Mouse (Mus musculus): Measurements from ENCODE around the gene Slc22a16. TPM values are rescaled to one million over a fixed set of nuclear protein-coding genes. Genes with fewer than 3 reads are reported as not detected.
"Not testable (repeated sequence)": the region's sequence is repeated elsewhere in the genome, so short reads cannot be mapped to it uniquely, and the experiment has no call there.

Slc22a16 gene
- polyA plus RNA-seq, 1 experiment from 2014 or later = not detected

DNA sequence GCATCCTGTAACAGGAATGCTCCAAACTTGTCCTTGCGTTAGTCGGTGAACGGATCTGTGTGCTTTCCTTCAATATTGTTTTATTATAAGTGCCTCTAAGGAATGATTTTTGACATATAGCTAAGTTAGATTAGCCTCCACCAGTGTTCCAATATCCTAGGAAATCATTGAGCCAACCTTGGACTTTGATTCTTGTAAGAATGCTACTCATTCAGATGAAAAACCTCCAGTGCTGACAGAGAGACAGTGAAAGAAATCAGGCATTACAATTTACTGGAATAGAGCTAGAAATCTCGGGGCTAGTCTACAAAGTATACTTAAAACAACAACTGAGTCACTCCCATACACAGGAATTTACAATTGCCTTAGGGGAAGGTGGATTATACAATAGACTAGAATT lies 37.5 kb upstream of the Slc22a16 start:
- 91% methylated on average over 4 of the region's 4 CpGs for WGBS
- H3K27ac ChIP-seq; H3K9me3 ChIP-seq; DNase-seq (ENCODE audit: extremely low spot score, low spot score); H3K4me3 ChIP-seq; H3K36me3 ChIP-seq (replicated peaks); H3K27me3 ChIP-seq (ENCODE audit: poor library complexity, severe bottlenecking): not testable (repeated sequence)
- H3K4me1 ChIP-seq = peaks cover 15% of the 10 kb centered on the region; the same call in 1 of the 2 replicates

DNA sequence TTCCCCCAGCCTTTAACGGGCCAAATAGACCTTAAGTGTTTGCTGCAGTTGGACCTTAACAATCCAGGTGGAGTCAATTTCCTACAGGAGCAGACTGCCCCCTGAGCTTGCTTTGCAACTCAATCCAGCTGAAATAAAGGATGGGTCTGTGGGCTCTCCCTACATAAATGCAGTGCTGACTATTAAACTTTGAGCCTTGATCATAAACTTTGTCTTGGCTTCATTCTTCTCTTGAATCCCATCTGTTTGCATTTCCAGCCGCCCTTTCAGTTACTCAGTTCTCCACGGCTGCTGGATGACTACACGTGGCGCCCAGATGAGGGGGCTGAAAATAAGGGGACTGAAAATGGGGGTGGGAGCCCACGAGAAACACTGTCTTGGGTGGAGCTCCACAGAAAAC lies 28.8 kb upstream of the Slc22a16 start:
- no peaks in the 10 kb centered on the region for H3K36me3 ChIP-seq (replicated peaks)
- H3K4me1 ChIP-seq = no peaks in the 10 kb centered on the region
- no peak overlapping the region for H3K4me3 ChIP-seq
- H3K27ac ChIP-seq = no peak overlapping the region
- no peaks in the 10 kb centered on the region for H3K27me3 ChIP-seq (ENCODE audit: poor library complexity, severe bottlenecking)
- DNase-seq (ENCODE audit: extremely low spot score, low spot score) = no peak
- peaks cover 6% of the 10 kb centered on the region; the same call in 1 of the 2 replicates for H3K9me3 ChIP-seq
- 82% methylated on average over 6 of the region's 6 CpGs for WGBS

DNA sequence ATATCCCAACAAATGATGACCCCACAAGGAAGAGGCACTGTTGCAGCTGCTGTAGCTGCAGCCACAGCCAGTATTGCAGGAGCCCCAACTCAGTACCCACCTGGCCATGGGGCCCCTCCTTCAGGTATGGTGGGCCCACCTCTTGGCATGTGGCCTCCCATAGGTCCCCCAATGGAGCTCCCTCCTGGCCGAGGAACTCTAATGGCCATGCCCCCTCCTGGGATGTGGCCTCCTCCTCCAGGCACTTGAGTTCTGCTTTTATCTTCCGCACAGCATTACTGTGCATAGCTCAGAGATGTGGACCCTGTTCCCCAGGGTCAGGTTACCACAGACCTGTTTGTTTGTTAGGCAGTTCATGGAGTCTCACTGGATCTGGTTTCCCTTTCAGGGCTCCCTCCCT lies 20.8 kb upstream of the Slc22a16 start:
- H3K27me3 ChIP-seq (ENCODE audit: poor library complexity, severe bottlenecking) = no peaks in the 10 kb centered on the region
- H3K4me1 ChIP-seq = no peaks in the 10 kb centered on the region
- H3K27ac ChIP-seq = no peak overlapping the region
- H3K36me3 ChIP-seq (replicated peaks) = no peaks in the 10 kb centered on the region
- no peak for DNase-seq (ENCODE audit: extremely low spot score, low spot score)
- H3K4me3 ChIP-seq = no peak overlapping the region
- WGBS = 82% methylated on average over 2 of the region's 2 CpGs
- no peaks in the 10 kb centered on the region for H3K9me3 ChIP-seq

DNA sequence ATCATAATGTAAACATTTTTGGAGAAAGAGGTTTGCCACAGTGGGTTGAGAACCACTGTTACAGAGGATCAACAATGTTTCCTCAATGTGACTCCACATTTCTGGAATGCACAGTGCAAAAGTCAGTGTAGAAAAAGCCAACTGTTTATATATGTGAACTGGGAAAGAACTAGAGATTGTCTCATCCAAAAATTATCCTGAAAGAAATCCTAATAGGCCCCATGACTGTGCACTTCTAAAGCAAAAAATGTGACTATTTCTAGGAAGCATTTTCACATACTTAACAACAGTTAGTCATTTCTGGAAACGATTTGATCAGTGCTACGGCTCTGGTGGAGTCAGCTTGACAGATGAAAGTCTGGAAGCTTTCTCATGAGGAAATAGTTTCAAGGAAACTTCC lies 18.3 kb upstream of the Slc22a16 start:
- Histone ChIP-seq H3K9me3 (no peaks in the 10 kb centered on the region), H3K36me3 (replicated peaks) (no peaks in the 10 kb centered on the region), H3K4me3 (no peak overlapping the region), H3K4me1 (no peaks in the 10 kb centered on the region), H3K27ac (no peak overlapping the region), H3K27me3 (ENCODE audit: poor library complexity, severe bottlenecking) (no peaks in the 10 kb centered on the region)
- DNase-seq (ENCODE audit: extremely low spot score, low spot score) = no peak
- 88% methylated on average over 2 of the region's 2 CpGs for WGBS

DNA sequence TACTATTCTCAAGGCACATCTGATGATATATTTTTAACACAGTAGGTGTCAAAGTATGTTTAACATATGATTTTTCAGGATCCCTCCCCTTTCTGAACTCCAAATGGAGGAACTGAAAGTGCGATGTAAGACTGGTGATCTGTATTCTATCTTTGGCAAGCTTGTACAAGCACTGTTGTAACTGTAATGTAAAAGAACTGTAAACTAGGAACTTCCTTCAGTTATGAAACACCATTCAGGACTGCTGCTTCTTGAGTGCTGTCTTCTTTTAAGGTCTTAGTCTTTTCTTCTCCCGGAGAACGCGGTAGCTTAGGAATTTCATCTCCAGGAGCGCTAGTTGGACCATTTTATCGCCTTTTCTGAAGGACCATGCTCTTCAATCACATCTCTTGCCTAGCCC lies 4.4 kb upstream of the Slc22a16 start:
- not testable (repeated sequence) for H3K4me1 ChIP-seq; DNase-seq (ENCODE audit: extremely low spot score, low spot score); H3K27ac ChIP-seq; H3K36me3 ChIP-seq (replicated peaks); H3K4me3 ChIP-seq; H3K27me3 ChIP-seq (ENCODE audit: poor library complexity, severe bottlenecking)
- peaks cover 13% of the 10 kb centered on the region; the same call in 1 of the 2 replicates for H3K9me3 ChIP-seq
- WGBS = 96% methylated on average over 6 of the region's 6 CpGs

DNA sequence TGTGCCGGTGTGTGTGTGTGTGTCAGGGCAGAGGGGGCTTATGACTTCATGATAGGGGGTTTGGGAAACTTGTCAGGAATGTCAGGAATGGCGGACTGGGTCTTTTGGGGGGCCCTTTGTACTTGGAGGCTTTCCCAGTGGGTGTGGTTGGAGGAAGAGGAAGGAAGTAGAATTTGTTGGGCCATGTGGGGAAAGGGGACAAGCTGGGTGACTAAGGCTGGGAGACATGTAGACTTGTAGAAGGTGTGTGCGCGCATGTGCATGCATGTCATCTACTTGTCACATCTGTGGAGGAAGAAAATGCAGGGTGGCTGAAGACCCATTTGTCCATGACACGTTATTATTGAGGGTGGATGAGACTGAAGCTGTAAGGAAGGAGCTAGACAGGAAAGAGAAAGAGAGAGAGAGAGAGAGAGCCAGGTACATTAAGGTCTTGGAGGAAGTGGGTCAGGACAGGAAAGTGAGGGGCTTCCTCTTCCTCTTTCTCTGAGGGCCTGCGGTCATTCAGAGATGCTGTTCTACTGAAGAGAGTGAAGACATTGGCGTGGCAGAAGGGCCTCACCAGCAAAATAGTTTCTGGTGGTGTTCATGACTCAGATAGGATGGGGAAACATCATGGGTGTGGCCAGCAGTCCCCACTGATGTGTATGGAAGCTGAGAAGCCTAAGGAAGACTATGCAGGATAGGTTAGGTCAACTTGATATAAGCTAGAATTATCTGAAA lies 5.9 kb downstream of the Slc22a16 start:
- Histone ChIP-seq H3K36me3 (replicated peaks) (no peaks in the 10 kb centered on the region), H3K4me1 (no peaks in the 10 kb centered on the region), H3K27me3 (ENCODE audit: poor library complexity, severe bottlenecking) (no peaks in the 10 kb centered on the region), H3K27ac (no peak overlapping the region), H3K9me3 (no peaks in the 10 kb centered on the region), H3K4me3 (no peak overlapping the region)
- DNase-seq (ENCODE audit: extremely low spot score, low spot score) = no peak
- 89% methylated on average over 7 of the region's 7 CpGs for WGBS

DNA sequence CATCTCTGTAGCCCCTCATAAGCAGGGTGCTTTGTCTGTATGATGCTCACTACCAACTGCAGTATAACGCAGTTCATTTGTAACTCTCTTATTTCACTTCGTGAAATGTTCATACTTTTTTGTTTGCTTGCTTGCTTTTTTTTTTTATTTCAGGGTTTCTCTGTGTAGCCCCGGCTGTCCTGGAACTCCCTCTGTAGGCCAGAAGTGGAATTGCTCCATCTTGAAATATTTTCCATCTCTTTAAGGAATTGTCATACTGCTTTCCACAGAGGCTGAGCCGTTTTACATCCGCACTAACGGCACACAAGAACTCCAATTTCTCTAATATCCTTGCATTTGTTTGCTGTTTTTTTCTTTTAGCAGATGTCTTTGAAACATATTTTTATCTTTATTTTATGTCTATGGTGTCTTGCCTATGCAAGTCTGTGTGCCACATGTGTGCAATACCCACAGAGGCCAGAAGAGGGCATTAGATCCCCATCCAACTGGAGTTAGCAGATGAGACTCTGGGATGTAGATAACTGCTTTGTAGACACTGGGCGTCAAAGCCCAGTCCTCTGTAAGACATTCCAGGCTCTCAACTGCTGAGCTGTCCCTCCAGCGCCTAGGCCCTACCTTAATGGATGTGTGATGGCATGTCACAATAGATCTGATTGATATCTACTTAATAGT lies 13.6 kb downstream of the Slc22a16 start:
- H3K36me3 ChIP-seq (replicated peaks) = no peaks in the 10 kb centered on the region
- no peak overlapping the region for H3K4me3 ChIP-seq
- H3K9me3 ChIP-seq = no peaks in the 10 kb centered on the region
- no peaks in the 10 kb centered on the region for H3K27me3 ChIP-seq (ENCODE audit: poor library complexity, severe bottlenecking)
- H3K27ac ChIP-seq = no peak overlapping the region
- no peaks in the 10 kb centered on the region for H3K4me1 ChIP-seq
- whole genome bisulfite sequencing = 78% methylated on average over 8 of the region's 8 CpGs
- peak; percentile 25 for DNase-seq (ENCODE audit: extremely low spot score, low spot score)

DNA sequence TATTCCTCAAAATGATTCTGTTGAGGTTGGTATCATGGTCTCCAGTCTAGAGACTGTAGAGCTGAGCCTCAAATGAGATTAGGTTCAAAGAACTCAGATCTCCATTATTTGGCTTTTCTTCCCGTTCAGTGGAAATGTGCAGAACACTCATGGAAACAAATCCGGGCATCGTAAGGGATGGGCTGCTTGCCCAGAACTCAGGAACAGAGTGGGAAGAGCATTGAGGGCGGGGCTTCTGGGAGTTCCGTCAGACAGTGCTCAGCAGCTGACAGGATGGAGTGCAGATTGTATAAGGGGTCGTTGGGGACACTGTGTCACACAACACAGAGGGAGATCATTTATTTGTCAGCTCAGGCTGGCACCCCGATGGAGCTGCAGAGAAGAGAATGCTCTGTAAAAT lies 22.1 kb downstream of the Slc22a16 start:
- peak; percentile 11 for DNase-seq (ENCODE audit: extremely low spot score, low spot score)
- WGBS = 82% methylated on average over 7 of the region's 7 CpGs
- H3K4me3 ChIP-seq = no peak overlapping the region
- no peak overlapping the region for H3K27ac ChIP-seq
- H3K4me1 ChIP-seq = no peaks in the 10 kb centered on the region
- no peaks in the 10 kb centered on the region for H3K36me3 ChIP-seq (replicated peaks)
- H3K27me3 ChIP-seq (ENCODE audit: poor library complexity, severe bottlenecking) = no peaks in the 10 kb centered on the region
- H3K9me3 ChIP-seq = no peaks in the 10 kb centered on the region

DNA sequence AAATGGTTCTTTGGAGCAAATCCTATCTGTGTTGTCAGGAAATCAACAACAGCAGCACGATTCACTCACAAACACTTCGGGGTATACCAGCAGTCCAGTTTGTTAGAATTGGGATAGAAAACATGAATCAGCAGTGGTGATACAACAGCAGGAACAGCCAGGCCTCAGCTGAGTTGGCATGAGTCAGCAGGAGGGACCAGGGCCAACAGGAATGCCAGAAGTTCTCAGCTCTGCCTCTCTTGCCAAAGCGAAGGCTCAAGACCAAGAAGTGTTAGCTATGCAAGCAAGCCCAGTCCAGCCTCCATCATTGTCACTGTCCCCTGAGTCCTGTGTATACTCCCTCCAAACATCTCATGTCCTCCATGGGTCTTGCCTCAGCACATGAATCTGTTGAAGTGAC lies 27.0 kb downstream of the Slc22a16 start:
- Histone ChIP-seq H3K36me3 (replicated peaks) (no peaks in the 10 kb centered on the region), H3K27me3 (ENCODE audit: poor library complexity, severe bottlenecking) (no peaks in the 10 kb centered on the region), H3K27ac (no peak overlapping the region), H3K9me3 (no peaks in the 10 kb centered on the region), H3K4me1 (no peaks in the 10 kb centered on the region), H3K4me3 (no peak overlapping the region)
- 92% methylated on average over 3 of the region's 3 CpGs for WGBS
- DNase-seq (ENCODE audit: extremely low spot score, low spot score) = no peak

DNA sequence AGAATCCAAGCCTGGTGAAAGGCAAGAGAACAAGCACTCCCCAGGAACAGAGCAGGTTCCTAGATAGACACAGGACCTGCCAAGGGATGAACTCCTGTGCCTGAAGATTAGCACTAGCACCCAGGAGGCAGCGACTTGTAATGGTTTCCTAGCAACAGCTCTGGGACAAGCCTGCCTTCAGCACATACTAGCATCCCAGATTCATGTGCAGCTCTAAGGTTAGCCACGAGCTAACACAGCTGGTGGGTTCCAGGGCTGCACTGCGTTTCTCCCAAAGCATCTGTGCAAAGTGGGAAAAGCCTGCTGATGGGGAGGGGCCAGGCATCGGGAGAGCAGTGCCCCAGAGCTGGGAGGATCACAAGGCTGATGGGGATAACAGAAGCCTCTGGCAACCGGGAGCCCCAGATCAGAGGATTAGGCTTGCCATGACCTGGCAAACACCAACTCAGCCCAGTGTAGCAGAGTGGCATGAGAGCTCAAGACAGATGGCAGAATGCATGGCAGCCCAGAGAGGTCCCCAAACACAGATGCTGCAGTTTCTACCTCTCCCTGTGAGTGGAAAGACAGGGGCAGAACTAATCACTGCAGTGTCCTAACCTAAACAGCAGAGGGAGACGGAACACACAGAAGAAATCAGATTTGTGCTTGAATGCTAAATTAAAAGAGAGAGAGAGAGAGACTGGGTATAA lies 34.7 kb downstream of the Slc22a16 start:
- H3K27me3 ChIP-seq (ENCODE audit: poor library complexity, severe bottlenecking) = no peaks in the 10 kb centered on the region
- no peak overlapping the region for H3K27ac ChIP-seq
- no peaks in the 10 kb centered on the region for H3K4me1 ChIP-seq
- no peak overlapping the region for H3K4me3 ChIP-seq
- WGBS = 58% methylated on average over 6 of the region's 6 CpGs
- H3K9me3 ChIP-seq = peaks cover 14% of the 10 kb centered on the region; the same call in 1 of the 2 replicates
- DNase-seq (ENCODE audit: extremely low spot score, low spot score) = no peak
- no peaks in the 10 kb centered on the region for H3K36me3 ChIP-seq (replicated peaks)

DNA sequence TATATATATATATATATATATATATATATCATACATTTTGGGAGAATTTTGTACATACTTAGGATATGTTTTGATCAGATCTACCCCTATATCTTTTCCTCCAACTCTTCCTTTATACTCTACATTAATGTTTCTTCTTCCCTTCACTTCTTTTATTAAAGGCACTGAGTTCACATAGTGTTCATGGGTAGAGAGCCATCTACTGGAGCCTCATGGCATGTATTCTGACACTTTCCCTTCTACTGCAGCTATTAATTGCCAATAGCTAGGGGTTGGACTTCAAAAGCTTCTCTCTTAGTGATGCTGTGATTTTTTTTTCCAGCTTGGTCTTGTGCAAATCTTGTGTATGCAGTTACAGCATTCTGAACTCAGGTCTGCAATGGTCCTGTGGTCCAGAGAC lies 47.8 kb downstream of the Slc22a16 start:
- no peaks in the 10 kb centered on the region for H3K4me1 ChIP-seq
- no peak for DNase-seq (ENCODE audit: extremely low spot score, low spot score)
- no peaks in the 10 kb centered on the region; the same call in 1 of the 2 replicates for H3K9me3 ChIP-seq
- H3K27ac ChIP-seq = no peak overlapping the region
- no peaks in the 10 kb centered on the region for H3K36me3 ChIP-seq (replicated peaks)
- H3K4me3 ChIP-seq = no peak overlapping the region
- no peaks in the 10 kb centered on the region for H3K27me3 ChIP-seq (ENCODE audit: poor library complexity, severe bottlenecking)

DNA sequence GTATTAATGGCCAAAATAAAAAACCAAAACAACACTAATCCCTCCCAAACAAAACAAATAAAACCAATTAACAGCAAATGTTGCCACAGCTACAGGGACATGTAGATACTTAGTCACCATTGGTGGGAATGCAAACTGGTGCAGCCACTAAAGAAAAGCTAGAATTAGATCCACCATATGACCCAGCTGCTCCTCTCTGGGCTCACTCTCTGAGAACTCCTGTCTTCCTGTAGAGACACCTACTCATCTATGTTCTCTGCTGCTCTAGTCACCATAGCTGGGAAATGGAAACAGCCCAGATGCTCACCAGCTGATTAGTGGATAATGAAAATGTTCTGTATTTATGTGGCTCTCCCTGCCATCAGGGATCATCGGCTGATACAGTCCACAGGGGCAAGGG lies 49.6 kb downstream of the Slc22a16 start:
- DNase-seq (ENCODE audit: extremely low spot score, low spot score) = no peak
- Histone ChIP-seq H3K36me3 (replicated peaks) (no peaks in the 10 kb centered on the region), H3K4me3 (no peak overlapping the region), H3K27me3 (ENCODE audit: poor library complexity, severe bottlenecking) (no peaks in the 10 kb centered on the region), H3K27ac (no peak overlapping the region), H3K9me3 (no peaks in the 10 kb centered on the region; the same call in 1 of the 2 replicates), H3K4me1 (no peaks in the 10 kb centered on the region)
- 89% methylated on average over 1 of the region's 1 CpGs for WGBS

DNA sequence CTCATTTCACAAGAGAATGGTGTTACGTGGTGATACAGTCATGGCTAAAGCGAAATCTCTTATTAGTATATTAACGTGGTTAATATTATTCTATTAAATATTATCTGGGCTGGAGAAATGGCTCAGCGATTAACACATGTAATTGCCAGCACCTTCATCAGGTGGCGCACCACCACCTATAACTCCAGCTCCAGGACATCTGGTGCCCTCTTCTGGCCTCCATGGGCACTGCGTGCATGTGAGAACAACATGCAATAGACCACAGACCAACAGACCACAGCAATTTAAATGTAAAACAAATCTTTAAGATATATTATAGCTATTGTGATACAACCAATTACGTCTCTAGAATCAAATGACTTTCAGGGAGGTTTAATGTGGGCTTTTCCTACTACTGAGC lies 59.0 kb downstream of the Slc22a16 start:
- 74% methylated on average over 7 of the region's 7 CpGs for WGBS
- Histone ChIP-seq H3K4me1 (peaks cover 9% of the 10 kb centered on the region), H3K9me3 (no peaks in the 10 kb centered on the region), H3K27ac (no peak overlapping the region), H3K4me3 (no peak overlapping the region), H3K27me3 (ENCODE audit: poor library complexity, severe bottlenecking) (no peaks in the 10 kb centered on the region), H3K36me3 (replicated peaks) (no peaks in the 10 kb centered on the region)
- DNase-seq (ENCODE audit: extremely low spot score, low spot score) = no peak

Measured in forebrain, embryonic 10.5 days (tissue).